22 mouse cellular contexts compared by ENCODE assay signal in genomic region chr10:62420399-62420798, GRCm38 (mm10). TPM values are rescaled to one million over a fixed set of nuclear protein-coding genes. Genes with fewer than 3 reads are reported as not detected.
DNase-seq lines count a peak whose midpoint lies in the region; ATAC-seq and TF ChIP-seq lines count a peak whose summit lies in the region.
"Had no signal": no experiment of that assay in that cellular context is flagged by ENCODE, and none has a peak within 500 bp of the region (broad histone marks: within the 10 kb centered on the region; RNA-seq: fewer than 3 reads in every experiment).

No protein-coding gene starts in this region.

- WGBS in heart, embryonic 10.5 days = 60% methylated on average over 6 of the region's 6 CpGs
- 42% methylated on average over 6 of the region's 6 CpGs for WGBS in lung, embryonic 14.5 days
- WGBS in intestine, embryonic 15.5 days = 50% methylated on average over 6 of the region's 6 CpGs
- WGBS in stomach, embryonic 15.5 days = 50% methylated on average over 6 of the region's 6 CpGs

- H3K9me3 ChIP-seq in heart, embryonic 10.5 days = no peaks in the 10 kb centered on the region
- no peaks in the 10 kb centered on the region for H3K9me3 ChIP-seq in lung, embryonic 14.5 days (ENCODE audit: low read depth, low read length)
- no peaks in the 10 kb centered on the region for H3K9me3 ChIP-seq in intestine, embryonic 15.5 days
- no peaks in the 10 kb centered on the region for H3K9me3 ChIP-seq in stomach, embryonic 15.5 days
- H3K9me3 ChIP-seq: heart, embryonic 15.5 days; hindbrain, embryonic 13.5 days; limb, embryonic 12.5 days; neural tube, embryonic 13.5 days had no signal

- intact Hi-C loops in heart, postnatal 10 days (cut with DNase I) = no loop called here

- no peak overlapping the region for H3K9ac ChIP-seq in lung, embryonic 14.5 days
- no peak overlapping the region for H3K9ac ChIP-seq in intestine, embryonic 15.5 days
- no peak overlapping the region for H3K9ac ChIP-seq in stomach, embryonic 15.5 days
- H3K9ac ChIP-seq: heart, embryonic 15.5 days; hindbrain, embryonic 13.5 days; limb, embryonic 12.5 days; neural tube, embryonic 13.5 days had no signal

- no peaks in the 10 kb centered on the region for H3K27me3 ChIP-seq in heart, embryonic 10.5 days (ENCODE audit: insufficient read depth, poor library complexity, severe bottlenecking)
- H3K27me3 ChIP-seq in lung, embryonic 14.5 days (ENCODE audit: insufficient read depth, low read length) = no peaks in the 10 kb centered on the region
- H3K27me3 ChIP-seq in intestine, embryonic 15.5 days (replicated peaks) = no peaks in the 10 kb centered on the region
- H3K27me3 ChIP-seq in stomach, embryonic 15.5 days (replicated peaks) = no peaks in the 10 kb centered on the region
- H3K27me3 ChIP-seq: heart, embryonic 15.5 days; limb, embryonic 12.5 days; neural tube, embryonic 13.5 days had no signal

- TF ChIP-seq CTCF in lung, embryonic 14.5 days (IDR thresholded peaks at IDR 0.05; ENCODE audit: low read depth) = no peak

- no peak overlapping the region for H3K4me3 ChIP-seq in heart, embryonic 10.5 days
- H3K4me3 ChIP-seq in lung, embryonic 14.5 days (ENCODE audit: low read depth, low read length) = no peak overlapping the region
- H3K4me3 ChIP-seq in intestine, embryonic 15.5 days (replicated peaks) = no peak overlapping the region
- 0 out of 2 replicates have a peak overlapping the region, but pooled peaks have one; percentile 2 for H3K4me3 ChIP-seq in stomach, embryonic 15.5 days (replicated peaks)
- H3K4me3 ChIP-seq: heart, embryonic 15.5 days; hindbrain, embryonic 13.5 days; limb, embryonic 12.5 days; neural tube, embryonic 13.5 days had no signal

- H3K4me1 ChIP-seq in heart, embryonic 10.5 days = peaks cover 59% of the 10 kb centered on the region
- 0 out of 2 replicates have a peak, but pooled peaks cover 4% of the 10 kb centered on the region for H3K4me1 ChIP-seq in lung, embryonic 14.5 days (ENCODE audit: insufficient read depth)
- peaks cover 19% of the 10 kb centered on the region for H3K4me1 ChIP-seq in intestine, embryonic 15.5 days (replicated peaks)
- peaks cover 9% of the 10 kb centered on the region; the same call in 1 of the 2 replicates for H3K4me1 ChIP-seq in stomach, embryonic 15.5 days
- H3K4me1 ChIP-seq: neural tube, embryonic 13.5 days had no signal

- peak overlapping the region; percentile 56 for H3K27ac ChIP-seq in heart, embryonic 10.5 days
- H3K27ac ChIP-seq in lung, embryonic 14.5 days (ENCODE audit: low read depth) = no peak overlapping the region; the same call in 1 of the 2 replicates
- H3K27ac ChIP-seq in intestine, embryonic 15.5 days = peak overlapping the region; percentile 32
- peak overlapping the region; percentile 61; the same call in 1 of the 2 replicates for H3K27ac ChIP-seq in stomach, embryonic 15.5 days
- H3K27ac ChIP-seq: hindbrain, embryonic 13.5 days; limb, embryonic 12.5 days; macrophage; neural tube, embryonic 13.5 days had no signal

- no peak overlapping the region for H3K4me2 ChIP-seq in lung, embryonic 14.5 days
- H3K4me2 ChIP-seq in intestine, embryonic 15.5 days (replicated peaks) = peak overlapping the region; percentile 38
- H3K4me2 ChIP-seq in stomach, embryonic 15.5 days = peak overlapping the region; percentile 33
- H3K4me2 ChIP-seq: heart, embryonic 15.5 days; hindbrain, embryonic 13.5 days; limb, embryonic 12.5 days; midbrain, embryonic 11.5 days; neural tube, embryonic 13.5 days had no signal

- no peaks in the 10 kb centered on the region for H3K36me3 ChIP-seq in heart, embryonic 10.5 days
- no peaks in the 10 kb centered on the region for H3K36me3 ChIP-seq in lung, embryonic 14.5 days (ENCODE audit: insufficient read depth)
- H3K36me3 ChIP-seq in intestine, embryonic 15.5 days = no peaks in the 10 kb centered on the region
- no peaks in the 10 kb centered on the region for H3K36me3 ChIP-seq in stomach, embryonic 15.5 days
- H3K36me3 ChIP-seq: heart, embryonic 15.5 days; hindbrain, embryonic 13.5 days; limb, embryonic 12.5 days; neural tube, embryonic 13.5 days had no signal

- no peak for ATAC-seq in lung, embryonic 14.5 days (ENCODE audit: insufficient read depth)
- ATAC-seq in intestine, embryonic 15.5 days = no peak
- no peak for ATAC-seq in stomach, embryonic 15.5 days (ENCODE audit: insufficient read depth, low FRiP score, low read depth)

- DNase-seq in heart, embryonic 10.5 days (ENCODE audit: low spot score) = no peak
- DNase-seq in heart, postnatal 10 days = no peak
- DNase-seq in lung, embryonic 14.5 days = peak; percentile 22
- DNase-seq in lung, postnatal 10 days = no peak
- no peak for DNase-seq in left cerebral cortex, adult 11 months (ENCODE audit: low spot score)
- DNase-seq in kidney, adult 11 months = no peak
- DNase-seq: adrenal gland, postnatal 10 days; cerebellum, adult 11 months; cerebellum, postnatal 14 days; embryo, embryonic 11 days; gastrocnemius, postnatal 10 days; kidney, adult 2 months; kidney, postnatal 14 days had no signal

RNA-seq across cellular contexts. Expression of gene Hkdc1, which starts 1.9 kb away (rescaled TPM):
- polyA plus RNA-seq in heart, embryonic 10.5 days (2016; fragmentation: Nextera tagmentation; extraction: Ambion mirVana) = 2.2 and 4.7 TPM in 2 replicates
- not detected for total RNA-seq in heart, postnatal 10 days (2021)
- polyA plus RNA-seq in lung, embryonic 14.5 days (2014; fragmentation: Nextera tagmentation; extraction: Ambion mirVana) = 1.4 and 1.5 TPM in 2 replicates
- polyA plus RNA-seq in intestine, embryonic 15.5 days (2015; fragmentation: Nextera tagmentation; extraction: Ambion mirVana) = 28.5 and 35.1 TPM in 2 replicates
- 12.8 and 18.8 TPM in 2 replicates for polyA plus RNA-seq in stomach, embryonic 15.5 days (2015; fragmentation: Nextera tagmentation; extraction: Ambion mirVana)
- polyA plus RNA-seq: forebrain, embryonic 11.5 days; macrophage had no signal

RNA-seq across cellular contexts. Expression of gene 4930507D05Rik, which starts 28.9 kb away (rescaled TPM):
- 0.76 and 0.95 TPM in 2 replicates for polyA plus RNA-seq in heart, embryonic 10.5 days (2016; fragmentation: Nextera tagmentation; extraction: Ambion mirVana)
- under 1 TPM; 0.27 to 0.45 TPM for total RNA-seq in heart, postnatal 10 days (2021)
- 0.50 and 0.60 TPM in 2 replicates for polyA plus RNA-seq in lung, embryonic 14.5 days (2014; fragmentation: Nextera tagmentation; extraction: Ambion mirVana)
- polyA plus RNA-seq in intestine, embryonic 15.5 days (2015; fragmentation: Nextera tagmentation; extraction: Ambion mirVana) = 0.57 and 0.77 TPM in 2 replicates
- 0.43 and 0.54 TPM in 2 replicates for polyA plus RNA-seq in stomach, embryonic 15.5 days (2015; fragmentation: Nextera tagmentation; extraction: Ambion mirVana)
- polyA plus RNA-seq: macrophage had no signal

RNA-seq across cellular contexts. Expression of gene Supv3l1, which starts 29.1 kb away (rescaled TPM):
- 32.8 and 36.0 TPM in 2 replicates for polyA plus RNA-seq in heart, embryonic 10.5 days (2016; fragmentation: Nextera tagmentation; extraction: Ambion mirVana)
- 10 to 100 TPM; 35.6 to 39.2 TPM for total RNA-seq in heart, postnatal 10 days (2021)
- 27.3 and 27.6 TPM in 2 replicates for polyA plus RNA-seq in lung, embryonic 14.5 days (2014; fragmentation: Nextera tagmentation; extraction: Ambion mirVana)
- polyA plus RNA-seq in intestine, embryonic 15.5 days (2015; fragmentation: Nextera tagmentation; extraction: Ambion mirVana) = 31.2 and 33.3 TPM in 2 replicates
- polyA plus RNA-seq in stomach, embryonic 15.5 days (2015; fragmentation: Nextera tagmentation; extraction: Ambion mirVana) = 24.0 and 29.4 TPM in 2 replicates

RNA-seq across cellular contexts. Expression of gene Hk1, which starts 40.7 kb away (rescaled TPM):
- 157 and 286 TPM in 2 replicates for polyA plus RNA-seq in heart, embryonic 10.5 days (2016; fragmentation: Nextera tagmentation; extraction: Ambion mirVana)
- total RNA-seq in heart, postnatal 10 days (2021) = 100 to 1,000 TPM; 167 to 178 TPM
- polyA plus RNA-seq in lung, embryonic 14.5 days (2014; fragmentation: Nextera tagmentation; extraction: Ambion mirVana) = 20.9 and 22.4 TPM in 2 replicates
- 27.0 and 27.1 TPM in 2 replicates for polyA plus RNA-seq in intestine, embryonic 15.5 days (2015; fragmentation: Nextera tagmentation; extraction: Ambion mirVana)
- polyA plus RNA-seq in stomach, embryonic 15.5 days (2015; fragmentation: Nextera tagmentation; extraction: Ambion mirVana) = 43.2 and 45.8 TPM in 2 replicates
